Mouse (Mus musculus): Measurements from ENCODE around the gene Sdc3. TPM values are rescaled to one million over a fixed set of nuclear protein-coding genes. Genes with fewer than 3 reads are reported as not detected.

The Sdc3 gene
- polyA plus RNA-seq (2015; fragmentation: Nextera tagmentation; extraction: Ambion mirVana): 10.4 and 10.5 TPM in 2 replicates

DNA sequence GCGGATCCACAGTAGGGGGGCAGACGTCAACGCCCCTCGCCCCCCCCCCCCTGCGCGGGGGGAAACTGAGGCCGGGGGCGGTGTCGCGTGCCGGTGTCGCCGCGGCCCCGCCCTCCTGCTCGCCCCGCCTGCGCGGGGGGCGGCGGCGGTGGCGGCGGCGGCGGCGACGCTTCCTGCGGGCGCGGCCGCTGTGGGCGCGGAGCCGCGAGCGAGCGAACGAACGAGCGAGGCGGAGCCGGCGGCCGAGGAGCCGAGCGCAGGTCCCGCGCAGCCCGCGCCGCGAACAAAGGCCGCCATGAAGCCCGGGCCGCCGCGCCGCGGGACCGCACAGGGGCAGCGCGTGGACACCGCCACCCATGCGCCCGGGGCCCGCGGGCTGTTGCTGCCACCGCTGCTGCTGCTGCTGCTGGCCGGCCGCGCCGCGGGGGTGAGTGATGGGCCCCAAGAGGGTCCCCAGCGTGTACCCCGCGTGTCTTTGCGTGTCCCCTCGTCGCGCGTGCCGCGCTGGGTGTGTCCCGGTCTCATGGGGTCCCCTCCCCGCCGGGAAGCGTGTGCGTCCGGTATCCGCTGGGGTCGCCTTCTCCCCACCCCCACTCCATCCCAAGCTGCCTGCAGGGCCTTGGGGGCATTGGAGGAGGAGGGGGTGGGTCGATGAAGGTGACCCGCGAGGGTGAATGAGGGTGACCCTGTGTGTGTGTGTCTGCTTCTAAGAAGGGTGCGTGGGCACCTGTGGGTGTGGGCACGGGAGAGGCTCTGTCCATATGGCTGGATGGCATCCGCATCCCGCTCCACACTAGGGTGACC, at the start of gene Sdc3:
TSS of gene Sdc3 (plus strand) at position 162 of the 804 bp plus-strand sequence.
- Histone ChIP-seq H3K9me3 (ENCODE audit: low read length) (no peaks in the 10 kb centered on the region), H3K4me2 (replicated peaks; ENCODE audit: low read depth, low read length) (peak within 1 kb of the TSS; percentile 97), H3K4me1 (ENCODE audit: insufficient read depth, low read depth, low read length) (peaks cover 10% of the 10 kb centered on the region; the same call in 1 of the 2 replicates), H3K4me3 (ENCODE audit: low read depth, low read length) (peak within 1 kb of the TSS; percentile 69), H3K9ac (replicated peaks; ENCODE audit: low read depth) (peak within 1 kb of the TSS; percentile 62), H3K36me3 (ENCODE audit: insufficient read depth, low read length) (no peaks in the 10 kb centered on the region), H3K27ac (ENCODE audit: low read length) (no peak within 1 kb of the TSS), H3K27me3 (replicated peaks; ENCODE audit: insufficient read depth, low read length) (0 out of 2 replicates have a peak, but pooled peaks cover 5% of the 10 kb centered on the region)
- DNase-seq (ENCODE audit: low spot score) (peak; percentile 55), ATAC-seq (peak; percentile 70)
- WGBS: 5% methylated on average over 40 of the region's 99 CpGs
- no peak for TF ChIP-seq CTCF (IDR thresholded peaks at IDR 0.05)
- no peak for TF ChIP-seq EP300 (IDR thresholded peaks at IDR 0.05)

DNA sequence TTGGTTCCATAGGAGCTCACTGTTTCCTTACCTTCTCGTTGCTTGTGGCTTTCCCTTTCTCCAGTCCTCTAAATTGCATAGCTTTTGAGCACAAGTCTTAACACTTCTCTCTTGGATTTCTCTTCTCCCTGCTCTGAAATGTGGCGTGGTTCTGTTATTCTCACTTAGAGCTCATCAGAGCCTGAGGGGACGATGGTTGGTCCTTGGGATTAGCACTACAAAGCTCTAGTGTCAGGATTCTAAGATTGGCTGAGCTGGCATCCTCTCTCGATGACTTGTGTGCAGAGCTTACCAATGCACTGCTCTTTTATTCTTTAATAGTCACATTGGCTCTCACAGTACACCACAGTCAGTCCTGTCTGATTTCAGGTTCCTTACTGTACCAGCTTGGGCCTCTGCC, 48.3 kb upstream of the Sdc3 start:
- DNase-seq (ENCODE audit: low spot score): no peak
- TF ChIP-seq EP300 (IDR thresholded peaks at IDR 0.05) (no peak), CTCF (IDR thresholded peaks at IDR 0.05) (no peak)
- Histone ChIP-seq H3K27ac (ENCODE audit: low read length) (no peak overlapping the region), H3K4me2 (replicated peaks; ENCODE audit: low read depth, low read length) (no peak overlapping the region), H3K4me3 (ENCODE audit: low read depth, low read length) (no peak overlapping the region), H3K9ac (replicated peaks; ENCODE audit: low read depth) (no peak overlapping the region), H3K9me3 (ENCODE audit: low read length) (no peaks in the 10 kb centered on the region), H3K4me1 (ENCODE audit: insufficient read depth, low read depth, low read length) (no peaks in the 10 kb centered on the region), H3K27me3 (replicated peaks; ENCODE audit: insufficient read depth, low read length) (no peaks in the 10 kb centered on the region), H3K36me3 (ENCODE audit: insufficient read depth, low read length) (peaks cover 15% of the 10 kb centered on the region)
- no peak for ATAC-seq
- WGBS: 80% methylated on average over 4 of the region's 4 CpGs

DNA sequence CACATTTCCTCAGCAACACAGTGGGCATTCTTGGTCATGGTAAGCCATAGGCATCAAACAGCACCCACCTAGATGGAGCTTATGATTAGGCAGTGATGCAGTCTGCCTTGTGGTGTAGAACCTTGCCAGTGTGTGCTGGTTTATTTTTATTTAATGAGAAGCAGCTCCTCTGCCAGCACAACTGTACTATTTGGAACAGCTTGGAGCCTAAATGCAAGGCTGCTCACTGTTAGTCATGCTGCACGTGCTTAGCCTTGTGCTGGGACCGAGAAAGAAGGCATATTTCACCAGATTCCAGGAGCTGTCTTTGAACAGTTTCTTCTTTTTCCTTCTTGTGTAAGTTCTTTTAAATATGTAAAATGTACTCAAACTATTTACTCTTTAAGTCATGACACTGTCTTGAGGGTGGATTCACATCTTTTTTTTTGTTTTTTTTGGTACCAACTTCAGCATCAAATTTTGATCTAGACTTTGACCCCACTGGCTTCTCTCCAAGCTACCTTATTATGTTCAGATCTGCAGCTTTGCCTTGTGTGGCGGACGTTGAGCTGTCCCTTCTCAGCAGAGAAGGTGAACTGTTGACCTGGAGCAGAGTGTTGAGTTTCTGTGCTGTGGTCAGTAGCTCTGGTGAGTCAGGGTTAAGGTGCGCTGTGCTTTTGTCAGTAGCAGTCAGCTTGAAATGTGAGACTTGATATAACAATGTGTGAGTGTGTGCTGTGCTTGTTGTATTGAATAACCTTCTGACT, 46.6 kb upstream of the Sdc3 start:
- DNase-seq (ENCODE audit: low spot score): no peak
- H3K36me3 ChIP-seq (ENCODE audit: insufficient read depth, low read length): peaks cover 15% of the 10 kb centered on the region
- no peak for ATAC-seq
- TF ChIP-seq EP300 (IDR thresholded peaks at IDR 0.05) (no peak), CTCF (IDR thresholded peaks at IDR 0.05) (no peak)
- H3K27ac ChIP-seq (ENCODE audit: low read length): no peak overlapping the region
- H3K9ac ChIP-seq (replicated peaks; ENCODE audit: low read depth): no peak overlapping the region
- no peaks in the 10 kb centered on the region for H3K4me1 ChIP-seq (ENCODE audit: insufficient read depth, low read depth, low read length)
- H3K27me3 ChIP-seq (replicated peaks; ENCODE audit: insufficient read depth, low read length): no peaks in the 10 kb centered on the region
- H3K9me3 ChIP-seq (ENCODE audit: low read length): no peaks in the 10 kb centered on the region
- 73% methylated on average over 5 of the region's 5 CpGs for WGBS
- no peak overlapping the region for H3K4me3 ChIP-seq (ENCODE audit: low read depth, low read length)
- H3K4me2 ChIP-seq (replicated peaks; ENCODE audit: low read depth, low read length): no peak overlapping the region

DNA sequence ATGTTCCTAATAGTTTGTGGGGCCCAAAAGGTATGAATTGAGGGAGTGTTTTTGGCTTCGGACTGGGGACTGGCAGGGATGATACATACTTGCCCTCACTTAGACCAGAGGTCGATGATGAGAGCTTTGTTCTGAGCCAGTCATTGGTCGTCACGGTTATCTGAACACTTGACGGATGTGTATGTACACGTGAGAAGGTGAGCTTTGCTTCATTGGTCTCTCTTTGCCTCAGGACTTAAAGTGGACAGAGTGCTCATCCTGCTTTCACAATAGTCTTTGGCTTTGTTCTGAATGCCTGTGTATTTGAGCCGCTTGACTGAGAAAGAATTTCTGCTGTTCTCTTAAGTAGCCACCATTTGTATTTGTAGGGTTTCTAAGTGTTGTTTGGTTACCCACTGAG, 42.8 kb upstream of the Sdc3 start:
- TF ChIP-seq EP300 (IDR thresholded peaks at IDR 0.05) (no peak), CTCF (IDR thresholded peaks at IDR 0.05) (no peak)
- no peak overlapping the region for H3K9ac ChIP-seq (replicated peaks; ENCODE audit: low read depth)
- no peak overlapping the region for H3K4me3 ChIP-seq (ENCODE audit: low read depth, low read length)
- no peak overlapping the region for H3K27ac ChIP-seq (ENCODE audit: low read length)
- WGBS: 54% methylated on average over 7 of the region's 7 CpGs
- H3K4me2 ChIP-seq (replicated peaks; ENCODE audit: low read depth, low read length): no peak overlapping the region
- no peaks in the 10 kb centered on the region for H3K4me1 ChIP-seq (ENCODE audit: insufficient read depth, low read depth, low read length)
- ATAC-seq (no peak), DNase-seq (ENCODE audit: low spot score) (no peak)
- no peaks in the 10 kb centered on the region for H3K9me3 ChIP-seq (ENCODE audit: low read length)
- H3K36me3 ChIP-seq (ENCODE audit: insufficient read depth, low read length): peaks cover 32% of the 10 kb centered on the region; the same call in 1 of the 2 replicates
- H3K27me3 ChIP-seq (replicated peaks; ENCODE audit: insufficient read depth, low read length): no peaks in the 10 kb centered on the region

DNA sequence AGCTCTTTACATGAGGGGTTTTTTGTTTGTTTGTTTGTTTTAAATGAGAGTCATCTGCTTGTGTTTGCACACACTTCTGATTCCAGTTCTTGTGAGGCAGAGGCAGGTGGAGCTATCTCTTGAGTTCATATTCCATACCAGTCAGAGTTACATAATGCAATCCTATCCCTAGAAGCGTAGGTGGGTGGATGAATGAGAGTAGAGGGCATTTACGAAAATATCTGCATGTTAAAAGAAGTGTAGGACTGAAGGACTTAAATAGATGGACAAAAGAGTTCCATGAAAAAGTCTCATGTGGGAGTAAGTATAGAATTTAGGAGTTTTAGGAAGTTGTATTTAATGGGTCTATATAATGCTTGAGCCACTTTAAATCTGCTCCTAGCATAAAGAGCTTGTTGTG, 40.4 kb upstream of the Sdc3 start:
- no peak for TF ChIP-seq CTCF (IDR thresholded peaks at IDR 0.05)
- TF ChIP-seq EP300 (IDR thresholded peaks at IDR 0.05): no peak
- no peak overlapping the region for H3K27ac ChIP-seq (ENCODE audit: low read length)

DNA sequence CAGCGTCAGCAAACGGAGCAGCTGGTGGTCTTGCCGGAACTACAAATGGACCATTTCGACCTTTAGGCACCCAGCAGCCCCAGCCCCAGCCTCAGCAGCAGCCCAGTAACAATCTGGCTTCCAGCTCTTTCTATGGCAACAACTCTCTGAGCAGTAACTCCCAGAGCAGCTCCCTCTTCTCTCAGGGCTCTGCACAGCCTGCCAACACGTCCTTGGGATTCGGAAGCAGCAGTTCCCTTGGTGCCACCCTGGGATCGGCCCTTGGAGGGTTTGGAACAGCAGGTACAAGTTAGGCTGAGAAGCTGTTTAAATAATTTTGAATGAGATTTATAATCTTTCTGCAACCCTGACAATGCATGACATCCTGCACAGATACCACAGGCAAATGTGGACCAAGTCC, 39.7 kb upstream of the Sdc3 start:
- H3K36me3 ChIP-seq (ENCODE audit: insufficient read depth, low read length): peaks cover 40% of the 10 kb centered on the region; the same call in 1 of the 2 replicates
- H3K9ac ChIP-seq (replicated peaks; ENCODE audit: low read depth): no peak overlapping the region
- no peak for ATAC-seq
- WGBS: 79% methylated on average over 7 of the region's 7 CpGs
- no peak for TF ChIP-seq CTCF (IDR thresholded peaks at IDR 0.05)
- no peak for TF ChIP-seq EP300 (IDR thresholded peaks at IDR 0.05)
- H3K4me2 ChIP-seq (replicated peaks; ENCODE audit: low read depth, low read length): no peak overlapping the region
- no peaks in the 10 kb centered on the region for H3K4me1 ChIP-seq (ENCODE audit: insufficient read depth, low read depth, low read length)
- no peak overlapping the region for H3K27ac ChIP-seq (ENCODE audit: low read length)
- no peak overlapping the region for H3K4me3 ChIP-seq (ENCODE audit: low read depth, low read length)
- no peak for DNase-seq (ENCODE audit: low spot score)
- H3K27me3 ChIP-seq (replicated peaks; ENCODE audit: insufficient read depth, low read length): no peaks in the 10 kb centered on the region
- H3K9me3 ChIP-seq (ENCODE audit: low read length): no peaks in the 10 kb centered on the region

More for the DNA sequence above, 40.4 kb upstream of the Sdc3 start:
- ATAC-seq: no peak
- no peak for DNase-seq (ENCODE audit: low spot score)
- Histone ChIP-seq H3K36me3 (ENCODE audit: insufficient read depth, low read length) (peaks cover 40% of the 10 kb centered on the region; the same call in 1 of the 2 replicates), H3K9me3 (ENCODE audit: low read length) (no peaks in the 10 kb centered on the region), H3K4me3 (ENCODE audit: low read depth, low read length) (no peak overlapping the region), H3K9ac (replicated peaks; ENCODE audit: low read depth) (no peak overlapping the region), H3K27me3 (replicated peaks; ENCODE audit: insufficient read depth, low read length) (no peaks in the 10 kb centered on the region), H3K4me2 (replicated peaks; ENCODE audit: low read depth, low read length) (no peak overlapping the region), H3K4me1 (ENCODE audit: insufficient read depth, low read depth, low read length) (no peaks in the 10 kb centered on the region)
- WGBS: 91% methylated on average over 2 of the region's 2 CpGs

Data from lung, postnatal 0 days (tissue).